Mouse (Mus musculus) small intestine, adult 2 months (tissue): Measurements from ENCODE around the gene Prune2. TPM values are rescaled to one million over a fixed set of nuclear protein-coding genes. Genes with fewer than 3 reads are reported as not detected.

ENCODE experiments used
- H3K27ac ChIP-seq: fragments of 200-500 bp; 2 replicates; pipeline ENCODE4 v1.5.1; 2012; ENCODE audit warnings: low read depth, low read length, control low read depth, inconsistent platforms; ENCODE audit not compliant: insufficient read depth
- H3K27me3 ChIP-seq: fragments of 200-500 bp; 2 replicates; pipeline ENCODE4 v1.6.1; 2012; ENCODE audit warnings: mild to moderate bottlenecking, moderate library complexity, low read length, inconsistent platforms; ENCODE audit not compliant: control insufficient read depth, insufficient read depth
- H3K36me3 ChIP-seq: fragments of 200-500 bp; 2 replicates; pipeline ENCODE4 v1.6.1; 2012; ENCODE audit warnings: mild to moderate bottlenecking, low read length, control low read depth, inconsistent platforms; ENCODE audit not compliant: control insufficient read depth, insufficient read depth
- H3K4me1 ChIP-seq: fragments of 200-500 bp; 2 replicates; pipeline ENCODE4 v1.6.1; 2012; ENCODE audit warnings: low read length, inconsistent platforms, mixed read lengths; ENCODE audit not compliant: control insufficient read depth, insufficient read depth, insufficient read length
- H3K4me3 ChIP-seq: fragments of 200-500 bp; 2 replicates; pipeline ENCODE4 v1.5.1; 2012; ENCODE audit warnings: low read depth, mild to moderate bottlenecking, control low read depth, inconsistent platforms, low read length, moderate library complexity
- CTCF ChIP-seq: fragments of 200-500 bp; IDR thresholded peaks from 2 replicates; pipeline ENCODE4 v1.5.1; 2012; ENCODE audit warnings: low read depth, mild to moderate bottlenecking, control low read depth, inconsistent platforms, low read length, moderate library complexity, mixed read lengths; ENCODE audit not compliant: insufficient replicate concordance, insufficient read length; ENCODE audit errors: extremely low read depth
- POLR2A ChIP-seq: fragments of 200-500 bp; IDR thresholded peaks from 2 replicates; pipeline ENCODE4 v1.6.1; 2012; ENCODE audit warnings: low read depth, mild to moderate bottlenecking, control low read depth, inconsistent platforms, low read length, moderate library complexity
- WGBS: fragments of 180-500 bp; shearing (Covaris S2); methylation state at CpG from one replicate; pipeline ENCODE4 v1.1.7; 2018; 5-methylcytosine and 5-hydroxymethylcytosine counted together
- polyA plus RNA-seq: library from polyadenylated mRNA; depleted of rRNA; stranded (reverse); fragments of >200 nt; gene quantifications from 2 replicates; pipeline ENCODE4 v1.2.3, GENCODE M21; 2012

Gene Prune2
- polyA plus RNA-seq, 1 experiment = 0.65 TPM

- H3K36me3 ChIP-seq = no peaks in the 10 kb centered on the region
- TF ChIP-seq CTCF = no peak
- no peak for TF ChIP-seq POLR2A
- no peaks in the 10 kb centered on the region for H3K27me3 ChIP-seq
- 80% methylated on average over 8 of the region's 8 CpGs for WGBS
- no peak overlapping the region for H3K27ac ChIP-seq
- no peaks in the 10 kb centered on the region for H3K4me1 ChIP-seq
- H3K4me3 ChIP-seq = no peak overlapping the region
Observed at GRCm38 (mm10) chr19:17226096-17226495, 270.2 kb downstream of the Prune2 start.

- Histone ChIP-seq H3K27ac (no peak overlapping the region), H3K27me3 (no peaks in the 10 kb centered on the region), H3K4me1 (no peaks in the 10 kb centered on the region), H3K36me3 (no peaks in the 10 kb centered on the region), H3K4me3 (no peak overlapping the region)
- TF ChIP-seq CTCF (no peak), POLR2A (no peak)
- WGBS = 30% methylated on average over 1 of the region's 1 CpGs
Observed at GRCm38 (mm10) chr19:17230013-17230412, 274.1 kb downstream of the Prune2 start.

GRCm38 (mm10) chr19:17238471-17238870 is 282.6 kb downstream of the Prune2 start:
- no peaks in the 10 kb centered on the region for H3K36me3 ChIP-seq
- H3K27me3 ChIP-seq = no peaks in the 10 kb centered on the region
- no peak overlapping the region for H3K27ac ChIP-seq
- no peaks in the 10 kb centered on the region for H3K4me1 ChIP-seq
- no peak for TF ChIP-seq CTCF
- no peak for TF ChIP-seq POLR2A
- 78% methylated on average over 3 of the region's 3 CpGs for WGBS
- no peak overlapping the region for H3K4me3 ChIP-seq

GRCm38 (mm10) chr19:17240170-17241077 is 284.5 kb downstream of the Prune2 start:
- WGBS = 80% methylated on average over 7 of the region's 7 CpGs
- Histone ChIP-seq H3K27me3 (no peaks in the 10 kb centered on the region), H3K27ac (no peak overlapping the region), H3K4me3 (no peak overlapping the region), H3K36me3 (no peaks in the 10 kb centered on the region), H3K4me1 (no peaks in the 10 kb centered on the region)
- no peak for TF ChIP-seq POLR2A
- no peak for TF ChIP-seq CTCF

GRCm38 (mm10) chr19:17241206-17241605 is 285.3 kb downstream of the Prune2 start:
- Histone ChIP-seq H3K27me3 (no peaks in the 10 kb centered on the region), H3K4me3 (no peak overlapping the region), H3K4me1 (no peaks in the 10 kb centered on the region), H3K27ac (no peak overlapping the region), H3K36me3 (no peaks in the 10 kb centered on the region)
- 82% methylated on average over 1 of the region's 1 CpGs for WGBS
- TF ChIP-seq CTCF = no peak
- no peak for TF ChIP-seq POLR2A

GRCm38 (mm10) chr19:17242962-17243361 is 287.0 kb downstream of the Prune2 start:
- no peaks in the 10 kb centered on the region for H3K36me3 ChIP-seq
- WGBS = 72% methylated on average over 5 of the region's 5 CpGs
- H3K4me3 ChIP-seq = no peak overlapping the region
- no peak overlapping the region for H3K27ac ChIP-seq
- H3K27me3 ChIP-seq = no peaks in the 10 kb centered on the region
- H3K4me1 ChIP-seq = no peaks in the 10 kb centered on the region
- TF ChIP-seq POLR2A (no peak), CTCF (no peak)

- H3K27ac ChIP-seq = no peak overlapping the region
- H3K27me3 ChIP-seq = no peaks in the 10 kb centered on the region
- TF ChIP-seq POLR2A (no peak), CTCF (no peak)
- WGBS = 76% methylated on average over 7 of the region's 7 CpGs
- H3K36me3 ChIP-seq = no peaks in the 10 kb centered on the region
- H3K4me3 ChIP-seq = no peak overlapping the region
- H3K4me1 ChIP-seq = no peaks in the 10 kb centered on the region
Observed at GRCm38 (mm10) chr19:17244544-17244943, 288.6 kb downstream of the Prune2 start.
